Mouse (Mus musculus) E14TG2a.4 (cell line): ENCODE data around the gene Ampd1.

ENCODE experiments used
- H3K27me3 ChIP-seq: 2 replicates; pipeline ENCODE4 v1.6.1; 2014; ENCODE audit warnings: low read length, control low read depth; ENCODE audit not compliant: insufficient read depth
- H3K36me3 ChIP-seq: 2 replicates; pipeline ENCODE4 v1.6.1; 2014; ENCODE audit warnings: low read length, control low read depth; ENCODE audit not compliant: insufficient read depth
- H3K4me1 ChIP-seq: replicated peaks from 2 replicates; pipeline ENCODE4 v1.6.1; 2014; ENCODE audit warnings: low read depth, low read length, control low read depth
- H3K4me3 ChIP-seq: replicated peaks from 2 replicates; pipeline ENCODE4 v1.5.1; 2014; ENCODE audit warnings: mild to moderate bottlenecking, low read length
- H3K9me3 ChIP-seq: 2 replicates; pipeline ENCODE4 v1.6.1; 2014; ENCODE audit warnings: low read length, control low read depth
- CTCF ChIP-seq: conservative IDR thresholded peaks from 2 replicates; pipeline ENCODE4 v1.5.1; 2014; ENCODE audit warnings: low read length
- NANOG ChIP-seq: IDR thresholded peaks from 2 replicates; pipeline ENCODE4 v1.6.1; 2014; ENCODE audit warnings: borderline replicate concordance, low read length, mixed read lengths
- POU5F1 ChIP-seq: IDR thresholded peaks from 2 replicates; pipeline ENCODE4 v1.6.1; 2014; ENCODE audit warnings: low read length, borderline replicate concordance

Gene Ampd1

DNA sequence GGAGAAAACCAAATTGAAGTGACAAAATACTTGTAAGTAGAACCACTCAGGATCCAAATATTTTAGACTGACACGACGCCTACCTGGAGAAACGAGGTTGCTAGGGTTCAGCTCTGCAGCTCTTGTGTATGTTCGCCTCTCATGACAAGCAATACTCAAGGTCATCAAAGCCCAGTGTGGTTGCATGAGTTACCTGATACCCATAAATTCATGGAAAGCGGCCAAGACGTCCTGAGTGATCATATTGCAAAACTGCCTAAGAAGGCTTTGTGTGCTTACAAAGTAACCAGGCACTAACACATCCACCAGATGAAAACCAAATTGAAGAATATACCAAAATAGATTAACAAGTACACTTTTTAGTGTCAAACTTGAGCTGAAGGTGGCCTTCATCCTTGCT lies 4.8 kb upstream of the Ampd1 start:
- no peaks in the 10 kb centered on the region for H3K27me3 ChIP-seq
- H3K4me1 ChIP-seq = peaks cover 3% of the 10 kb centered on the region; the same call in 1 of the 2 replicates
- H3K9me3 ChIP-seq = no peaks in the 10 kb centered on the region
- TF ChIP-seq NANOG (no peak), CTCF (no peak), POU5F1 (no peak)
- no peak overlapping the region for H3K4me3 ChIP-seq
- H3K36me3 ChIP-seq = peaks cover 54% of the 10 kb centered on the region

DNA sequence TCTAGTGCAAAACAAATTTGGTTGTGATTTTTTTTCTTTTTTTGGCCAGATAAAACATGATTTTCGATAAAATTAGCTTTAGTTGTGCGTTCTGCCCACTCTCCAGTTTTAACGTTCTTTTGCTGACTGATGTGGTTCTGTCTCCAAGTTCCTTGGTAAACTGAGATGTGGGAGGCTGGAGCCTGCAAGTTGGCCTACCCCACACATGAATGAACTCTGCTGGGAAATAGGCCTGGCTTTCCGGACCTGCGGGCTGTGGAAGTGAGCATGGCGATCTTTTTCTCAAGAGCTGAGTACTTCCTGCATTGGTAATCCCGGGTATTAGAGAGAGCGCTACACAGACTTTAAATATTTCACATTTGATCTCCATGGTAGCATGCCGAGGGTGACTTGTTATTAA lies 2.1 kb downstream of the Ampd1 start:
- no peak for TF ChIP-seq POU5F1
- H3K4me3 ChIP-seq = no peak overlapping the region
- H3K36me3 ChIP-seq = no peaks in the 10 kb centered on the region
- no peaks in the 10 kb centered on the region for H3K27me3 ChIP-seq
- H3K9me3 ChIP-seq = no peaks in the 10 kb centered on the region
- peaks cover 1% of the 10 kb centered on the region for H3K4me1 ChIP-seq

DNA sequence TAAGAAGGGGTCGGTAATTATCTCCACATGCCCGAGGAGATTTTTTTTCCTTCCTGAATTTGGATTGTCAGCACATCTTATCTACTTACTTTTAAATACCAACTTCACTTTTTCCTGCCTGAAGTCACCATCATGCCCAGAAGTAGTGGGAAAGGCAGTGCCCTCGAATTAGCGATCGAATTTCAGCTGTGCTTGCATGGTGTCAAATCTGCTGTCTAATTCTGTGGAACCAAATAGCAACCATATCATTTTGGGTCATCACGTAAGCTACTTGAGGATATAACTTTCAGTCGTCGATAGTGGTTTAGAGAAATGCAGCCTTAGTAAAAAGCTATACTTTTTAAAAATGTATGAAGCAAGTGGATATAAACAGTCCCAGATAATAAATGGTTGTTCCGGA lies 2.7 kb downstream of the Ampd1 start:
- Histone ChIP-seq H3K36me3 (no peaks in the 10 kb centered on the region), H3K27me3 (no peaks in the 10 kb centered on the region), H3K4me3 (no peak overlapping the region), H3K9me3 (no peaks in the 10 kb centered on the region), H3K4me1 (peaks cover 7% of the 10 kb centered on the region)
- TF ChIP-seq POU5F1 (no peak), CTCF (no peak), NANOG (no peak)

DNA sequence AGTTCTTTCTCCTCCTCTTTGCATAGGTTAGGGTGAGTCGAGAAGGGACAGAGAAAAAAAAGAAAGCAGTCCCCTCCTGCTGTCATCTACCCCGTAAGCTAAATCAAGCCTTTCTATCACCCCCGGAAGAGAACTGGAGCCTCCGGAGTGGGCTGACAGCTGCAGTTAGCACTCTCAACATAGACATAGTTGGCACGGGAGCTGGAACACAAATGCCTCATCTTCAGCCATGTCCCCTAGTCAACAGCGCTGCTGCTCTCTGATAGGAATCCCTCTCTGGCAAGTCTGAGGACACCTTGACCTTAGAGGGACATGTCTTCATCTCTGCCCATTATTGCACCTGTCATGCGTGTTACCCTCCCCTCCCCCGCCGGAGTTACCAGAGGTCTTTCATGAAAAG lies 5.5 kb downstream of the Ampd1 start:
- no peak for TF ChIP-seq CTCF
- TF ChIP-seq POU5F1 = no peak
- no peak for TF ChIP-seq NANOG
- peaks cover 19% of the 10 kb centered on the region for H3K4me1 ChIP-seq
- no peaks in the 10 kb centered on the region for H3K36me3 ChIP-seq
- no peaks in the 10 kb centered on the region for H3K9me3 ChIP-seq
- no peaks in the 10 kb centered on the region for H3K27me3 ChIP-seq
- no peak overlapping the region for H3K4me3 ChIP-seq

DNA sequence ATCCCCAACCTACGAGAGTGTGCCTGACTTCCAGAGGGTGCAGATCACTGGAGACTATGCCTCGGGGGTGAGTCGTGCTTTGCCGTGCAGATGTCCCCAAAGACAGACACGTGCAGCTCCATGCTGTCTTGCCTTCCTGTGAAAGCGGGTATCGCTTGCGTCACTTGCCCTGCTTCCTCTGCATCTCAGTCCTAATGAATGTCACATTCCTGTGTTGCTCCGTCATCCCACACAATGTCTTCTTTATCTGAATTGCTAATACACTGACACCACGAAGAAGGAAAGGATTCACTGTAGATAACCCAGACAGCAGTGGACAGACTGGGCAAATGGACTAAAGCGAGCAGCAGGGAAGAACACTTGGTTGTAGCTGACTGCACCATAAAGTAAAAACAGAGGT lies 7.2 kb downstream of the Ampd1 start:
- TF ChIP-seq NANOG = no peak
- no peak for TF ChIP-seq POU5F1
- TF ChIP-seq CTCF = no peak
- peaks cover 36% of the 10 kb centered on the region for H3K4me1 ChIP-seq
- no peaks in the 10 kb centered on the region for H3K27me3 ChIP-seq

DNA sequence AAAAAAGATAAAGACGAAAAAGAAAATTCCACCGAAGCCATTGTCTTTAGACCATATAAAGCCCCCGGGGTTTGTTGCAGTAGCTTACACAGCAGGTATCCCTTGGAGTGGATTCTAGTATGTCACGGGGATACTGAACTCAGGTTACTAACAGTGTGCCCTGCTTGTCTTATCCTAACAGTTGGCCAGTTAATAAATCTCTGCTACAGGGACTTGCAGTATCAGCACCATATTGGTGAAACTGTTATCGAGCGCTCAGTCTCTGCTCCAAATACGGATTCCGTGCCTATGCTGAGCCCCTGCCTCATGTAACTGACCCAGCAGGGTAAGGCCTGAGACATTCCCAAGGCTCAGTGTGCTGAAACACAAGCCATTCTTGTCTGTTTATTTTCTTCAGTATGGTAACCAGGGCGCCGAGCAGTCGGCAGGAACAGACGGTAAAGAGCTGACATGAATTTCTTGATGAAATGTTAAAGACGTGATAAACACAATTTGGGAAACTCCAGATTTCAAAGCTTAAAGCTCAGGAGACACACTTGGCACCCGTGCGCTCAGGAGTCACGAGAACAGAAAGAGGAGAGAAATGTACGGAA lies 8.1 kb downstream of the Ampd1 start:
- H3K4me1 ChIP-seq = peaks cover 43% of the 10 kb centered on the region
- no peaks in the 10 kb centered on the region for H3K36me3 ChIP-seq
- no peak for TF ChIP-seq CTCF
- no peak for TF ChIP-seq NANOG
- TF ChIP-seq POU5F1 = no peak
- no peak overlapping the region for H3K4me3 ChIP-seq
- no peaks in the 10 kb centered on the region for H3K9me3 ChIP-seq
- no peaks in the 10 kb centered on the region for H3K27me3 ChIP-seq

More for the DNA sequence above, 7.2 kb downstream of the Ampd1 start:
- H3K36me3 ChIP-seq = no peaks in the 10 kb centered on the region
- peak overlapping the region; percentile 20; the same call in 1 of the 2 replicates for H3K4me3 ChIP-seq
- no peaks in the 10 kb centered on the region for H3K9me3 ChIP-seq

DNA sequence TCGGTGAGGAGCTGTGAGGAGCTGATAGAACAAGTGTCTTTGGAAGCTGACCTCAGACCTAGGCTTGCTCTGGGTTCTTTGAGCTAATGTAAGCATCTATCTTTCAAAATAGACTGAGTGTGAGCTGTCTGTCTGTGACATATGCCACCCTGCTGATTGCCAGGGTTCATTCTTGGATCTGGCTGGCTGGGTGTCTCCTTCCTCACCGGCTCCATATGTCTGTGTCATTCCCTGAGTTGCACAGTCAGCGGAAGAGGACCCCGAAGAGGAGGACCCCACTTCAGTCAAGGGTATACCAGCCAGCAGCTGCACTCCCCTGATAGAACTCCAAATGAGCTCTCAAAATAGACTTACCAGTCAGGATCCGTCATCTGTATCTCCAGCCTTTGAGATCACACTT lies 8.9 kb downstream of the Ampd1 start:
- Histone ChIP-seq H3K4me3 (no peak overlapping the region), H3K4me1 (peaks cover 43% of the 10 kb centered on the region), H3K27me3 (no peaks in the 10 kb centered on the region), H3K36me3 (no peaks in the 10 kb centered on the region), H3K9me3 (no peaks in the 10 kb centered on the region)
- no peak for TF ChIP-seq NANOG

DNA sequence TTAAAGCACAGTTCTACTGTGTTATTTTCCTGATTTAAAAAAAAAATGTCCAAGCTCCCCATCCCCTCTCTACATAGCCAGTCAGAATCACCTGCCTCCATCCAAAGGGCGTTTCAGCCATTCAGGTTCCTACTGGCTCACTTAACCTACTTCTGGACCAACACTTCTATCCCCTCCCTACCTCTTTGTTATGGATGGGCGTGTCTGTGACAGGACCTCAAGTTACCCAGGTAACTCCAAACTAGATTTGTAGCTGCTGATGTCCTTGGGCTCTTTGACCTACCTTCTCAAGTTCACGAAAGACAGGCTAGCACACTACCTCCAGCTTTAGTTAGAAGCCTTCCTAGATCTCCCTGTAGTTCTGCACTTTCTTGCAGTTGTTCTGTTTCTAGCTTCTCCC lies 12.2 kb downstream of the Ampd1 start:
- Histone ChIP-seq H3K9me3 (no peaks in the 10 kb centered on the region), H3K36me3 (no peaks in the 10 kb centered on the region), H3K4me1 (peaks cover 40% of the 10 kb centered on the region), H3K27me3 (no peaks in the 10 kb centered on the region), H3K4me3 (0 out of 2 replicates have a peak overlapping the region, but pooled peaks have one; percentile 17)
- peak; percentile 49; the same call in 1 of the 2 replicates for TF ChIP-seq POU5F1
- TF ChIP-seq CTCF = no peak
- no peak for TF ChIP-seq NANOG

DNA sequence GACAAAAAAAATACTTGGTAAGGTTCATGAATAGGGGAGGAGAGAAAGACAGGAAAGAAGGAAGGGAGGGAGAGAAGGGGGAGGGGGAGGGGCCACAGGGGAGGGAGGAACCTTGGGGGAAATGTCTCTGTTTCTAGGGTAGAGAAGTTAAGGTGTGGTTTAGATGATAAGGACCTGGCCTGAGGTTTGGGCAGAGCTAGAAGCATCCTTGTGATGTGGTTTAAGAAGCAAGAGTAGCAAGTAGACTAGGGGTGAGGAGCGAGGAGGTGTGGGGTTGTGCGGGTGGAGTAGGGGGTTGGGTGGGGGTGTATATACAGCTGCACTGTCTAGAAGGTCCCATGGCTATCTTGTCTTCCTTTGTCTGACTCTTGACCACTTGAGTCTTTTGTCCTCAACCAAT lies 17.9 kb downstream of the Ampd1 start:
- Histone ChIP-seq H3K4me1 (peaks cover 9% of the 10 kb centered on the region), H3K9me3 (no peaks in the 10 kb centered on the region), H3K4me3 (no peak overlapping the region), H3K27me3 (no peaks in the 10 kb centered on the region), H3K36me3 (no peaks in the 10 kb centered on the region)
- TF ChIP-seq CTCF (no peak), NANOG (no peak), POU5F1 (no peak)
